Mouse (Mus musculus): Measurements from ENCODE around the gene Dlx6. TPM values are rescaled to one million over a fixed set of nuclear protein-coding genes. Genes with fewer than 3 reads are reported as not detected.

Dlx6 gene
- 0.24 TPM in 1 of 2 replicates, not detected in the other for polyA plus RNA-seq (2015; fragmentation: Nextera tagmentation; extraction: Ambion mirVana)

- Histone ChIP-seq H3K27ac (no peak within 1 kb of the TSS), H3K9me3 (replicated peaks) (no peaks in the 10 kb centered on the region), H3K27me3 (peaks cover 97% of the 10 kb centered on the region), H3K36me3 (no peaks in the 10 kb centered on the region), H3K4me3 (replicated peaks) (peak within 1 kb of the TSS; percentile 42), H3K4me1 (peaks cover 34% of the 10 kb centered on the region), H3K4me2 (peak within 1 kb of the TSS; percentile 77), H3K9ac (no peak within 1 kb of the TSS)
- ATAC-seq (replicated peaks; ENCODE audit: low FRiP score) = peak; percentile 86
- 1% methylated on average over 42 of the region's 52 CpGs for WGBS
Observed at GRCm38 (mm10) chr6:6863160-6863870, at the start of gene Dlx6. Gene Dlx6 (plus strand): TSS chr6:6863334.

- 72% methylated on average over 6 of the region's 6 CpGs for WGBS
- ATAC-seq (replicated peaks; ENCODE audit: low FRiP score) = no peak
- Histone ChIP-seq H3K36me3 (no peaks in the 10 kb centered on the region), H3K4me1 (no peaks in the 10 kb centered on the region), H3K4me2 (no peak overlapping the region), H3K9me3 (replicated peaks) (no peaks in the 10 kb centered on the region), H3K27me3 (peaks cover 20% of the 10 kb centered on the region), H3K4me3 (replicated peaks) (no peak overlapping the region), H3K27ac (no peak overlapping the region), H3K9ac (no peak overlapping the region)
Observed at GRCm38 (mm10) chr6:6816821-6817220, 46.3 kb upstream of the Dlx6 start.

DNA sequence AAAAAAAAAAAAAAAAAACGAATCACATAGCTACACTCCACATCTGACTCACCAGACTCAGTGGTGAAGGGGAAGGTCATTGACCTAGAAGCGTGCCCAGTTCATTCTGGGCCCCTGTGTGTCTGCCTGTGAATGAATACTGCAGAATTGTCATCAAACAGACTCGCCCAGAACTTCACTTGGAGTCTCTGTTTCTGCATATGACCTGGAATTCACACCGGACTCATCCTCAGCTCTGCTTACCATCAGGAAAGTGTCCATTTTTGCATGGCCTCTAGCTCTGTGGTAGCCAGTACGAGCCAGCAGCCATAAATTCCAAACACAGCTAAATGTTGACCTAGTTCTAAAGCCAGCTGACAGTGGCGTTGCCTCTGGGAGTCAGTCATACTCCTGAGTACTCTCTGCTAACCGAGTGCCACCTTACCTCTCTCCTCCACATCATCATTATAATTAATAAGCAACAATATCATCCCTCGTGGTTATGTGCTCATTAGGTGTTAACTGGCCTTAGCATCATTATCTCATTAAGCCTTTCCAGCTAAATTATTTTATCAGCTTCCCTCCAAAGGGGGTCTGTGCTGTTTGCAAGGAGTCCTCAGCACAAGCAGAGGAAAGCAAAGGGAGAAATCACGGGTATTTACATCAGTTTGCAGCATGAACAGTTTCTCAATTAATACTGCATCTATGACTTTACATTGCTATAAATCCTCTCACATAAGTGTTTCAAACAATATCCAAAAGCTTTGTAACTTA, 44.9 kb upstream of the Dlx6 start:
- H3K4me2 ChIP-seq = no peak overlapping the region
- H3K4me1 ChIP-seq = no peaks in the 10 kb centered on the region
- H3K27ac ChIP-seq = no peak overlapping the region
- no peak overlapping the region for H3K4me3 ChIP-seq (replicated peaks)
- peaks cover 20% of the 10 kb centered on the region for H3K27me3 ChIP-seq
- H3K9me3 ChIP-seq (replicated peaks) = no peaks in the 10 kb centered on the region
- no peak overlapping the region for H3K9ac ChIP-seq
- no peaks in the 10 kb centered on the region for H3K36me3 ChIP-seq
- ATAC-seq (replicated peaks; ENCODE audit: low FRiP score) = no peak
- WGBS = 35% methylated on average over 9 of the region's 9 CpGs

- Histone ChIP-seq H3K4me2 (no peak overlapping the region), H3K27ac (no peak overlapping the region), H3K4me3 (replicated peaks) (no peak overlapping the region), H3K4me1 (no peaks in the 10 kb centered on the region), H3K36me3 (no peaks in the 10 kb centered on the region), H3K9me3 (replicated peaks) (no peaks in the 10 kb centered on the region), H3K9ac (no peak overlapping the region), H3K27me3 (peaks cover 20% of the 10 kb centered on the region)
- no peak for ATAC-seq (replicated peaks; ENCODE audit: low FRiP score)
- WGBS = 24% methylated on average over 7 of the region's 7 CpGs
Observed at GRCm38 (mm10) chr6:6819134-6819533, 44.0 kb upstream of the Dlx6 start.

- Histone ChIP-seq H3K27me3 (peaks cover 3% of the 10 kb centered on the region; the same call in 1 of the 2 replicates), H3K27ac (no peak overlapping the region), H3K4me1 (no peaks in the 10 kb centered on the region), H3K4me2 (no peak overlapping the region), H3K9ac (no peak overlapping the region), H3K4me3 (replicated peaks) (no peak overlapping the region), H3K9me3 (replicated peaks) (no peaks in the 10 kb centered on the region), H3K36me3 (no peaks in the 10 kb centered on the region)
- ATAC-seq (replicated peaks; ENCODE audit: low FRiP score) = no peak
Observed at GRCm38 (mm10) chr6:6825313-6825712, 37.8 kb upstream of the Dlx6 start.

DNA sequence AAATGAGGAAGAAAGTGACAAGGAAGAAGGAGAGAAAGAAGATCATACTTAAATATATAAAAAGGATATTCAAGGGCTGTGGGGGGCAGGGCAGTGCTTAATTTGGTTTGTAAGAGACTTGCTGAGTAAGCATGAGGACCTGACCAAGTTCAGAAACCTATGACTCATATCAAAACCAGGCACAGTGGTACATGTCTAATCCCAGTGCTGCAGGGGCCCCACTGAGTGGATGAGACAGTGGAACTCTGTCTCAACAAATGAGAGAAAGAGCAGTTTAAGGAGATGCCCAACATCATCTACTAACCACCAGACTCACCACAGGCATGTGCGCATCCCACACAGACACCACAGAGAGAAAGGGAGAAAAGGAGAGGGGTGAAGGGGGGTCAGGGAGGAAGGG, 36.3 kb upstream of the Dlx6 start:
- Histone ChIP-seq H3K27ac (no peak overlapping the region), H3K27me3 (no peaks in the 10 kb centered on the region), H3K4me2 (no peak overlapping the region), H3K4me3 (replicated peaks) (no peak overlapping the region), H3K4me1 (no peaks in the 10 kb centered on the region), H3K9ac (no peak overlapping the region), H3K9me3 (replicated peaks) (no peaks in the 10 kb centered on the region), H3K36me3 (no peaks in the 10 kb centered on the region)
- WGBS = 82% methylated on average over 1 of the region's 1 CpGs
- no peak for ATAC-seq (replicated peaks; ENCODE audit: low FRiP score)

GRCm38 (mm10) chr6:6830446-6830845, 32.7 kb upstream of the Dlx6 start:
- Histone ChIP-seq H3K36me3 (no peaks in the 10 kb centered on the region), H3K9ac (no peak overlapping the region), H3K4me3 (replicated peaks) (no peak overlapping the region), H3K27me3 (no peaks in the 10 kb centered on the region), H3K27ac (no peak overlapping the region), H3K4me2 (no peak overlapping the region), H3K4me1 (no peaks in the 10 kb centered on the region), H3K9me3 (replicated peaks) (no peaks in the 10 kb centered on the region)
- ATAC-seq (replicated peaks; ENCODE audit: low FRiP score) = no peak
- 58% methylated on average over 7 of the region's 7 CpGs for WGBS

- Histone ChIP-seq H3K4me3 (replicated peaks) (no peak overlapping the region), H3K4me2 (no peak overlapping the region), H3K4me1 (no peaks in the 10 kb centered on the region), H3K27ac (no peak overlapping the region), H3K9ac (no peak overlapping the region), H3K9me3 (replicated peaks) (no peaks in the 10 kb centered on the region), H3K36me3 (no peaks in the 10 kb centered on the region), H3K27me3 (peaks cover 5% of the 10 kb centered on the region; the same call in 1 of the 2 replicates)
- no peak for ATAC-seq (replicated peaks; ENCODE audit: low FRiP score)
- 83% methylated on average over 3 of the region's 3 CpGs for WGBS
Observed at GRCm38 (mm10) chr6:6833301-6833700, 29.8 kb upstream of the Dlx6 start.

- peaks cover 95% of the 10 kb centered on the region for H3K27me3 ChIP-seq
- no peaks in the 10 kb centered on the region; the same call in 1 of the 2 replicates for H3K9me3 ChIP-seq (replicated peaks)
- no peak overlapping the region for H3K4me2 ChIP-seq
- no peaks in the 10 kb centered on the region for H3K36me3 ChIP-seq
- H3K9ac ChIP-seq = no peak overlapping the region
- WGBS = 12% methylated on average over 4 of the region's 4 CpGs
- no peak overlapping the region for H3K27ac ChIP-seq
- H3K4me3 ChIP-seq (replicated peaks) = no peak overlapping the region
- H3K4me1 ChIP-seq = no peaks in the 10 kb centered on the region
- ATAC-seq (replicated peaks; ENCODE audit: low FRiP score) = no peak
Observed at GRCm38 (mm10) chr6:6848541-6848940, 14.6 kb upstream of the Dlx6 start.

DNA sequence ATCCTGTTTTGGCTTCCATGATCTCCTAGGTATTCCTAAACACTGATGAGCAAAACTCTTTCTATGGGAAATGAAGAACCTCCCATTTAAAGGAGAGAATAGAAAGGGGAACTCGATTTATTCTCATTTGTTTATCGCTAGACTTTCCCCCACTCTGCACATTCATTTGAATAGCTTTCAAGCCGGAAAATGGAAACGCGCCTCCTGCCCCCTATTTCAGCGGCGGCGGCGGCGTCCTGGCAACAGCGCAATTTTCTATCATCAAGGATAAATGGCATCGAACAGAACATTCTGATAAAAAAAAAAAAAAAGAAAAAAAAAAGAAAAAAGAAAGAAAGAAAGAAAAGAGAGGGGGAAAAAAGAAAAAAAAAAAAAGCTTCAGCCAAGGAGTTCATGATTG, 13.4 kb upstream of the Dlx6 start:
- H3K4me2 ChIP-seq = no peak overlapping the region
- H3K27me3 ChIP-seq = peaks cover 94% of the 10 kb centered on the region
- no peaks in the 10 kb centered on the region; the same call in 1 of the 2 replicates for H3K9me3 ChIP-seq (replicated peaks)
- H3K9ac ChIP-seq = no peak overlapping the region
- no peaks in the 10 kb centered on the region for H3K36me3 ChIP-seq
- H3K4me1 ChIP-seq = no peaks in the 10 kb centered on the region
- no peak overlapping the region for H3K27ac ChIP-seq
- no peak for ATAC-seq (replicated peaks; ENCODE audit: low FRiP score)
- no peak overlapping the region for H3K4me3 ChIP-seq (replicated peaks)
- WGBS = 1% methylated on average over 12 of the region's 12 CpGs

DNA sequence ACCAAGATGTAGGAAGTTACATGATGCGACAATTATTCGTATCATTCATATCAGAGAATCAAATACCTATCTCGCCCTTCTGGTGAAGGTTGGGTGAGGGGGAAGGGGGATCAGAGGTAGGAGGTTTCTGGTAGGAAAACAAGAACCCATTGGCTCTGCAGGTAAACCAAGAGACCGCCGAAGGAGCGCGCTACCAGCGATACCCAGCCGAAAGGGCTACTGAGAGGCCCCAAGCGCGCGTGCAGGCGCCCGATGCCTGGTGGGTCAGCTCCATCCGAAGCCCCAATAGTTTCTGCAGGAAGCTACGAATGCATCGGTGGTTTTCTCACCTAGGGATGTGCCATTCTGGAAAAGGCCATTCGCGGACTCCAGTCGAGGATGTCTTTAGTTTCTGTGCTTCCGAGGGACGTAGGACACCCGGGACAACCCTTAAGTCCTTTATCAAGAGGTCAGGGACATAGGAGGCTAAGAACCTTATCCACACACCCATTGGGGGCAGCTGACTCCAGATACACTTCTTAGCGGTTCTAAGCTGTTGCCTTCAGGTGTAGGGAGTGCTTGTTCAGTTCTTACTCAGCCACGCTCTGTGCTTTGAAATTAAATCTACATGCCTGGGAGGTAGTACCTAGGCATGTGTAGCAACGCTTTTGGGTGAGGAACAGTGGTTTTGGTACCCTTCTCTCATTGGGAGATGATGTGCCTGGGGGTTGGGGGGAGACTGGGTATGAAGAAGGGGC, 12.6 kb upstream of the Dlx6 start:
- no peak overlapping the region for H3K9ac ChIP-seq
- H3K4me3 ChIP-seq (replicated peaks) = no peak overlapping the region
- H3K4me1 ChIP-seq = no peaks in the 10 kb centered on the region
- no peak overlapping the region for H3K27ac ChIP-seq
- no peaks in the 10 kb centered on the region for H3K36me3 ChIP-seq
- H3K4me2 ChIP-seq = no peak overlapping the region
- no peak for ATAC-seq (replicated peaks; ENCODE audit: low FRiP score)
- H3K9me3 ChIP-seq (replicated peaks) = no peaks in the 10 kb centered on the region; the same call in 1 of the 2 replicates
- H3K27me3 ChIP-seq = peaks cover 94% of the 10 kb centered on the region
- 2% methylated on average over 26 of the region's 26 CpGs for WGBS

- H3K4me3 ChIP-seq (replicated peaks) = no peak overlapping the region
- no peak overlapping the region for H3K27ac ChIP-seq
- 1% methylated on average over 10 of the region's 10 CpGs for WGBS
- no peak overlapping the region for H3K9ac ChIP-seq
- no peak overlapping the region for H3K4me2 ChIP-seq
- no peaks in the 10 kb centered on the region; the same call in 1 of the 2 replicates for H3K9me3 ChIP-seq (replicated peaks)
- no peak for ATAC-seq (replicated peaks; ENCODE audit: low FRiP score)
- no peaks in the 10 kb centered on the region for H3K36me3 ChIP-seq
- H3K27me3 ChIP-seq = peaks cover 94% of the 10 kb centered on the region
- no peaks in the 10 kb centered on the region for H3K4me1 ChIP-seq
Observed at GRCm38 (mm10) chr6:6851166-6851565, 12.0 kb upstream of the Dlx6 start.

Data from kidney, embryonic 15.5 days (tissue).